Mouse (Mus musculus) heart, adult 2 months (tissue): Measurements from ENCODE around the gene Cntn4.

Experiments used
- CTCF ChIP-seq: fragments of 200-600 bp; IDR thresholded peaks from 2 replicates; pipeline ENCODE4 v1.8.1; 2022; ENCODE audit warnings: antibody characterized with exemption, mild to moderate bottlenecking, moderate library complexity
- EP300 ChIP-seq: fragments of 200-500 bp; IDR thresholded peaks from 2 replicates; pipeline ENCODE4 v1.6.1; 2011; ENCODE audit warnings: low read depth, low read length, control low read depth; ENCODE audit not compliant: insufficient read depth
- POLR2A ChIP-seq: fragments of 200-500 bp; IDR thresholded peaks from 2 replicates; pipeline ENCODE4 v1.6.1; 2011; ENCODE audit warnings: mild to moderate bottlenecking, low read depth, low read length, control low read depth; ENCODE audit not compliant: insufficient read depth

DNA sequence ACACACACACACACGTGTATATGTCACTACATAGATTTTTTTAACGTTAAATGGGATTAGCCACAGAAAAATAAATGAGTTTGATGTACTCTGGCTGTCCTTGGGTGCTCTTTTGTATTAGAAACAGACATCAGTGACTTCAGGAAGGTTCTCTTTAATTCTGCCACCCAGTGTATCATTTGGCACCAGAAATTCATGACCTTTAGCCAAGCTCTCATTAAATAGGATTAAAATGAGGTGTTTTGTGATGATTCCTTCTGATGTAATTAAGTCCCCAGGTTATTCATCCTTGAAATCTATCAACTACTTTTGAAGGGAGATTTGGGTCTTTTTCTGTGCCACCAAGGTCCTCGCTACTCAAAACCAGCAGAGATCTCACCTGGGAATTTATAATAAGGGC, 763.8 kb downstream of the Cntn4 start:
- no peak for TF ChIP-seq CTCF
- TF ChIP-seq POLR2A, result no peak
- no peak for TF ChIP-seq EP300
